Mouse (Mus musculus): ENCODE data around the gene Pnpla8.
"Not testable (repeated sequence)": the region's sequence is repeated elsewhere in the genome, so short reads cannot be mapped to it uniquely, and the experiment has no call there.

The Pnpla8 gene

GRCm38 (mm10) chr12:44221070-44221469 lies at the start of gene Pnpla8:
TSS of gene Pnpla8 (plus strand) at chr12:44221370.
- in situ Hi-C loops (cut with MboI, MseI), result not testable (repeated sequence)

GRCm38 (mm10) chr12:44176331-44177037 lies 44.7 kb upstream of the Pnpla8 start:
- in situ Hi-C loops (cut with MboI, MseI), result no loop called here

- in situ Hi-C loops (cut with MboI, MseI), result no loop called here
Observed at GRCm38 (mm10) chr12:44177038-44177355, 44.2 kb upstream of the Pnpla8 start.

- in situ Hi-C loops (cut with MboI, MseI), result no loop called here
Observed at GRCm38 (mm10) chr12:44181081-44181982, 39.8 kb upstream of the Pnpla8 start.

GRCm38 (mm10) chr12:44197873-44198525 lies 23.2 kb upstream of the Pnpla8 start:
- in situ Hi-C loops (cut with MboI, MseI), result no loop called here

- in situ Hi-C loops (cut with MboI, MseI), result no loop called here
Observed at GRCm38 (mm10) chr12:44209141-44209823, 11.9 kb upstream of the Pnpla8 start.

- in situ Hi-C loops (cut with MboI, MseI), result no loop called here
Observed at GRCm38 (mm10) chr12:44209824-44210752, 11.1 kb upstream of the Pnpla8 start, which contains the start of gene Dnajb9. TSS of gene Dnajb9 (minus strand) at chr12:44210326.

- in situ Hi-C loops (cut with MboI, MseI), result no loop called here
Observed at GRCm38 (mm10) chr12:44211555-44211954, 9.6 kb upstream of the Pnpla8 start.

GRCm38 (mm10) chr12:44221651-44222356 lies 634 bp downstream of the Pnpla8 start:
- in situ Hi-C loops (cut with MboI, MseI), result no loop called here

- in situ Hi-C loops (cut with MboI, MseI), result no loop called here
Observed at GRCm38 (mm10) chr12:44223044-44223443, 1.9 kb downstream of the Pnpla8 start.

GRCm38 (mm10) chr12:44224650-44225049 lies 3.5 kb downstream of the Pnpla8 start:
- in situ Hi-C loops (cut with MboI, MseI), result no loop called here

GRCm38 (mm10) chr12:44241090-44241489 lies 19.9 kb downstream of the Pnpla8 start:
- in situ Hi-C loops (cut with MboI, MseI), result no loop called here

- in situ Hi-C loops (cut with MboI, MseI), result no loop called here
Observed at GRCm38 (mm10) chr12:44242407-44242806, 21.2 kb downstream of the Pnpla8 start.

- in situ Hi-C loops (cut with MboI, MseI), result no loop called here
Observed at GRCm38 (mm10) chr12:44245739-44246138, 24.6 kb downstream of the Pnpla8 start.

- in situ Hi-C loops (cut with MboI, MseI), result no loop called here
Observed at GRCm38 (mm10) chr12:44248309-44248977, 27.3 kb downstream of the Pnpla8 start.

GRCm38 (mm10) chr12:44262612-44263011 lies 41.4 kb downstream of the Pnpla8 start:
- in situ Hi-C loops (cut with MboI, MseI), result loop anchor here (5.0 kb wide), 1 partner anchor 60 kb away; no protein-coding TSS in a partner anchor

- in situ Hi-C loops (cut with MboI, MseI), result no loop called here
Observed at GRCm38 (mm10) chr12:44265651-44266050, 44.5 kb downstream of the Pnpla8 start.

- in situ Hi-C loops (cut with MboI, MseI), result no loop called here
Observed at GRCm38 (mm10) chr12:44267196-44267595, 46.0 kb downstream of the Pnpla8 start.

- in situ Hi-C loops (cut with MboI, MseI), result no loop called here
Observed at GRCm38 (mm10) chr12:44268728-44269302, 47.6 kb downstream of the Pnpla8 start.

Data from T-helper 1 cell (primary cell).